Mouse (Mus musculus): ENCODE results near the gene Gatad2b.

DNA sequence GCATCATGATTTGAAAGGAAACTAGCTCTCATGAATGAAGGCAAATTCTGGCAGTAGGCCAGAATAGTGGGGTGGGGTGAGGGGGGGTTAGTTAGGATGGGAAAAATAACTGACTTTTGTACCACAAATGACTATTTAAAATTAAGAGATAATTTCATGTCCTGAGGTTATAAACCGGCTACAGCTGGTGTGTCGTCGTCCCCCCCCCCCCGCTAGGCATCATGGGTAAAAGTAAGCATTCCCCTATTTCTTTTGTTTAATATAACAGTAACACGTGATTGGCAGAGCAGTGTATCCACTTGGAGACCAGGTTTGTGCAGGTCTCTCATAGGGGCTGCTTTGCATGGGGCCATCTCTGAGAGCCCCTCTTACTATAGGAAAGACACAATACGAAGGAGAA is 29.3 kb downstream of the Gatad2b start:
- TF ChIP-seq POLR2A (IDR thresholded peaks at IDR 0.05; ENCODE audit: low read depth, low read length), result no peak
- TF ChIP-seq CTCF (IDR thresholded peaks at IDR 0.05; ENCODE audit: extremely low read depth, insufficient read length, insufficient replicate concordance, low read depth, low read length), result no peak
